Mouse (Mus musculus) CH12.LX (cell line): ENCODE data around the gene Atp5f1. TPM values are rescaled to one million over a fixed set of nuclear protein-coding genes. Genes with fewer than 3 reads are reported as not detected.
"Not testable (repeated sequence)": the region's sequence is repeated elsewhere in the genome, so short reads cannot be mapped to it uniquely, and the experiment has no call there.

Experiments used
- DNase-seq: peaks from one replicate; pipeline ENCODE4 v3.0.0-alpha.2; 2013; ENCODE audit errors: extremely low read depth
- H3K27ac ChIP-seq: 2 replicates; pipeline ENCODE4 v1.5.1; 2012; ENCODE audit warnings: low read depth, mild to moderate bottlenecking, control low read depth, moderate library complexity; ENCODE audit not compliant: insufficient read depth
- H3K27me3 ChIP-seq: replicated peaks from 2 replicates; pipeline ENCODE3; 2012; ENCODE audit warnings: inconsistent platforms
- H3K36me3 ChIP-seq, 2 experiments: replicated peaks in 1 of 2; 2 replicates each; pipeline versions ENCODE3 to v1.6.1; 2012; ENCODE audit warnings: inconsistent platforms in 1 of 2, low read length in 1 of 2, mild to moderate bottlenecking in 1 of 2, mixed read lengths in 1 of 2, moderate library complexity in 1 of 2; ENCODE audit not compliant: control insufficient read depth in 1 of 2, insufficient read depth in 1 of 2
- H3K4me1 ChIP-seq, 2 experiments: 2 replicates each; pipeline ENCODE4 v1.6.1; 2012; ENCODE audit warnings: inconsistent platforms in 1 of 2, moderate library complexity in 1 of 2; ENCODE audit not compliant: insufficient read depth in 2 of 2, control insufficient read depth in 1 of 2
- H3K4me2 ChIP-seq: 2 replicates; pipeline ENCODE4 v1.6.1; 2012; ENCODE audit warnings: low read depth, mild to moderate bottlenecking, control low read depth; ENCODE audit not compliant: poor library complexity, insufficient read depth, severe bottlenecking
- H3K4me3 ChIP-seq, 3 experiments: fragments of 150-350 bp in 1 of 3; sonication (generic) in 1 of 3; replicated peaks in 1 of 3; 2 replicates each; pipeline versions ENCODE3 to v1.5.1; 2011 to 2012; ENCODE audit warnings: low read depth in 2 of 3, low read length in 2 of 3, mild to moderate bottlenecking in 2 of 3, moderate library complexity in 2 of 3, control low read depth in 1 of 3, improper control_type of control experiment in 1 of 3, inconsistent platforms in 1 of 3, mixed read lengths in 1 of 3; ENCODE audit not compliant: poor library complexity in 1 of 3
- H3K79me2 ChIP-seq: replicated peaks from 2 replicates; pipeline ENCODE4 v1.6.1; 2012; ENCODE audit warnings: mild to moderate bottlenecking, moderate library complexity; ENCODE audit not compliant: control insufficient read depth, poor library complexity, insufficient read depth, severe bottlenecking; ENCODE audit errors: extremely low read depth
- H3K9ac ChIP-seq: 2 replicates; pipeline ENCODE4 v1.6.1; 2012; ENCODE audit warnings: low read depth, mild to moderate bottlenecking, control low read depth, moderate library complexity; ENCODE audit not compliant: insufficient read depth
- H3K9me3 ChIP-seq: replicated peaks from 2 replicates; pipeline ENCODE3; 2012; ENCODE audit warnings: low read length, inconsistent platforms, mixed read lengths
- CTCF ChIP-seq, 2 experiments: IDR thresholded peaks in 1 of 2; conservative IDR thresholded peaks in 1 of 2; 2 replicates each; pipeline ENCODE4 v1.5.1; 2011 to 2012; ENCODE audit warnings: low read depth in 2 of 2, low read length in 2 of 2, improper control_type of control experiment in 1 of 2, inconsistent platforms in 1 of 2, mild to moderate bottlenecking in 1 of 2, moderate library complexity in 1 of 2
- E2F4 ChIP-seq: IDR thresholded peaks from 2 replicates; pipeline ENCODE4 v1.6.1; 2011; ENCODE audit warnings: low read depth, low read length, improper control_type of control experiment; ENCODE audit not compliant: insufficient replicate concordance
- EP300 ChIP-seq: IDR thresholded peaks from 2 replicates; pipeline ENCODE4 v1.6.1; 2011; ENCODE audit warnings: low read length, improper control_type of control experiment
- GABPA ChIP-seq: IDR thresholded peaks from 2 replicates; pipeline ENCODE4 v1.6.1; 2012; ENCODE audit warnings: low read depth, low read length, improper control_type of control experiment, inconsistent platforms; ENCODE audit not compliant: insufficient replicate concordance
- HCFC1 ChIP-seq: IDR thresholded peaks from 2 replicates; pipeline ENCODE4 v1.6.1; 2012; ENCODE audit warnings: low read depth, mild to moderate bottlenecking, inconsistent platforms, low read length, improper control_type of control experiment
- IRF4 ChIP-seq: IDR thresholded peaks from 2 replicates; pipeline ENCODE4 v1.6.1; 2014; ENCODE audit warnings: low read depth, mild to moderate bottlenecking, inconsistent platforms, low read length, improper control_type of control experiment
- JUND ChIP-seq: conservative IDR thresholded peaks from 2 replicates; pipeline ENCODE4 v1.6.1; 2011; ENCODE audit warnings: low read depth, low read length, improper control_type of control experiment
- MAFK ChIP-seq: IDR thresholded peaks from 2 replicates; pipeline ENCODE4 v1.6.1; 2011; ENCODE audit warnings: low read length, improper control_type of control experiment; ENCODE audit not compliant: insufficient replicate concordance
- MAX ChIP-seq: IDR thresholded peaks from 2 replicates; pipeline ENCODE4 v1.6.1; 2011; ENCODE audit warnings: low read length, improper control_type of control experiment
- MAZ ChIP-seq: IDR thresholded peaks from 2 replicates; pipeline ENCODE4 v1.6.1; 2012; ENCODE audit warnings: low read depth, mild to moderate bottlenecking, inconsistent platforms, low read length, improper control_type of control experiment, moderate library complexity
- PAX5 ChIP-seq: IDR thresholded peaks from 2 replicates; pipeline ENCODE4 v1.6.1; 2012; ENCODE audit warnings: low read length, inconsistent platforms, mixed read lengths
- RAD21 ChIP-seq: IDR thresholded peaks from 2 replicates; pipeline ENCODE4 v1.6.1; 2011; ENCODE audit warnings: low read depth, mild to moderate bottlenecking, low read length, improper control_type of control experiment, moderate library complexity
- RCOR1 ChIP-seq: conservative IDR thresholded peaks from 2 replicates; pipeline ENCODE4 v1.6.1; 2012; ENCODE audit warnings: low read depth, mild to moderate bottlenecking, inconsistent platforms, low read length, improper control_type of control experiment
- SIN3A ChIP-seq: IDR thresholded peaks from 2 replicates; pipeline ENCODE4 v1.6.1; 2012; ENCODE audit warnings: low read length, improper control_type of control experiment, inconsistent platforms
- SMC3 ChIP-seq: IDR thresholded peaks from 2 replicates; pipeline ENCODE4 v1.6.1; 2011; ENCODE audit warnings: low read depth, low read length, improper control_type of control experiment
- TBP ChIP-seq: conservative IDR thresholded peaks from 2 replicates; pipeline ENCODE4 v1.6.1; 2011; ENCODE audit warnings: low read depth, low read length, improper control_type of control experiment
- USF2 ChIP-seq: conservative IDR thresholded peaks from 2 replicates; pipeline ENCODE4 v1.6.1; 2011; ENCODE audit warnings: low read depth, low read length, improper control_type of control experiment
- ZC3H11A ChIP-seq: IDR thresholded peaks from 2 replicates; pipeline ENCODE4 v1.6.1; 2012; ENCODE audit warnings: low read depth, mild to moderate bottlenecking, inconsistent platforms, low read length, improper control_type of control experiment
- ZKSCAN1 ChIP-seq: IDR thresholded peaks from 2 replicates; pipeline ENCODE4 v1.6.1; 2012; ENCODE audit warnings: low read depth, inconsistent platforms, low read length, improper control_type of control experiment, borderline replicate concordance
- ZMIZ1 ChIP-seq: IDR thresholded peaks from 2 replicates; pipeline ENCODE4 v1.6.1; 2012; ENCODE audit warnings: low read depth, mild to moderate bottlenecking, inconsistent platforms, low read length, improper control_type of control experiment
- dilution Hi-C: fragments of 300-500 bp; cut with MboI; formaldehyde crosslinking; loops from 2 replicates; pipeline ENCODE4 v1.14.3; 2020; ENCODE audit warnings: low sequenced_read_pairs; ENCODE audit not compliant: extremely low pct_unique_long_range_greater_than_20kb, extremely low pct_ligation_motif_present
- in situ Hi-C: fragments of 300-500 bp; cut with MboI; formaldehyde crosslinking; loops from 3 replicates; pipeline ENCODE4 v1.14.3; 2019; ENCODE audit warnings: low sequenced_read_pairs, low pct_ligation_motif_present, low pct_unique_long_range_greater_than_20kb, mixed read lengths
- polyA plus RNA-seq: library from polyadenylated mRNA; unstranded; fragments of >175 nt; gene quantifications from 2 replicates; pipeline ENCODE4 v1.2.1, GENCODE M21; 2012; ENCODE audit warnings: low read depth; ENCODE audit not compliant: insufficient read length
- total RNA-seq, 2 experiments: library from RNA; depleted of rRNA; stranded (reverse); fragments of 300-350 nt in 1 of 2; fragments of >200 nt in 1 of 2; gene quantifications; 2 replicates each; pipeline ENCODE4 v1.2.3; 2012 to 2014

Gene Atp5f1
- total and polyA plus RNA-seq, 3 experiments, result 317 to 676 (median 494) TPM

- peak overlapping the region; percentile 29; the same call in 1 of the 2 replicates for H3K4me2 ChIP-seq
- dilution Hi-C loops (no loop called here), in situ Hi-C loops (loop anchor here (5.0 to 10.0 kb wide), 2 partner anchors 73 to 461 kb away; no protein-coding TSS in a partner anchor)
- H3K79me2 ChIP-seq, result no peaks in the 10 kb centered on the region
- no peak overlapping the region for H3K4me3 ChIP-seq
- no peak overlapping the region; the same call in 1 of the 2 replicates for H3K9ac ChIP-seq
- peaks cover 2 to 38% of the 10 kb centered on the region in 2 experiments; a peak in 3 of 4 replicates for H3K4me1 ChIP-seq
- H3K36me3 ChIP-seq, result no peaks in the 10 kb centered on the region
- DNase-seq, result peak; percentile 64
- no peaks in the 10 kb centered on the region for H3K9me3 ChIP-seq
- no peak overlapping the region for H3K27ac ChIP-seq
- H3K27me3 ChIP-seq, result no peaks in the 10 kb centered on the region
- TF ChIP-seq ZC3H11A, result peak; percentile 59
- TF ChIP-seq JUND, result peak; percentile 30; the same call in 1 of the 2 replicates
- TF ChIP-seq SIN3A, result no peak; the same call in 1 of the 2 replicates
- TF ChIP-seq RAD21, result peak; percentile 95
- peak; percentile 43 to 82 for TF ChIP-seq CTCF (conservative IDR thresholded peaks at IDR 0.05 in 1 of 2, IDR thresholded peaks at IDR 0.05 in 1 of 2; ENCODE audit: low read depth in 2 of 2, low read length in 2 of 2)
- no peak for TF ChIP-seq ZMIZ1
- TF ChIP-seq SMC3, result peak; percentile 82
- peak; percentile 30; the same call in 1 of the 2 replicates for TF ChIP-seq IRF4
- no peak for TF ChIP-seq GABPA
- no peak for TF ChIP-seq MAX
- TF ChIP-seq, all 38 proteins: peak for 6
Observed at GRCm38 (mm10) chr3:105991653-105992283, 31.9 kb upstream of the Atp5f1 start.

DNA sequence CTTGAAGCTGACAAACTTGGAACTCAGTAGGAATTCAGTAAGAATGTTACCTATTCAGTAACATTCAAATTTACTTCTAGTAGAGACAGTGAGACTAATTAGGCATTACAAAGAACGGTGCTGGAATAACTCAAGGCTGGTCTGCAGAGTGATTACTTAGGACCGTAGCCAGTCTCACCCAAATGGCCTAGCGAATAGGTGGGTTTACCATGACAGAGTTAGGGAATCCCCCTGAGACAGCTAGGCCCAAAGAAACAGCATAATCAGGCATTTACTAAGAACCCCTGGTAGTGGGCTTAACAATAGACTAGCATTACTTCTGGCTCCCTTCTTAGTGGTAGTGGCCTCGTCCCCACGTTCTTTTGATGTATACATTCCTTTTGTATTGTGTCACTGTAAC lies 29.7 kb upstream of the Atp5f1 start:
- dilution Hi-C loops, H3K4me3 ChIP-seq, H3K36me3 ChIP-seq, DNase-seq, H3K27ac ChIP-seq, H3K4me2 ChIP-seq, H3K9me3 ChIP-seq, H3K27me3 ChIP-seq, H3K79me2 ChIP-seq, H3K9ac ChIP-seq: not testable (repeated sequence)
- in situ Hi-C loops, result loop anchor here (5.0 to 10.0 kb wide), 2 partner anchors 75 to 463 kb away; no protein-coding TSS in a partner anchor
- peaks cover 2 to 28% of the 10 kb centered on the region in 2 experiments; a peak in 3 of 4 replicates for H3K4me1 ChIP-seq

GRCm38 (mm10) chr3:105974174-105974573 lies 14.3 kb upstream of the Atp5f1 start:
- in situ Hi-C loops, result no loop called here
- Histone ChIP-seq H3K9me3 (no peaks in the 10 kb centered on the region), H3K36me3 (peaks cover 8 to 47% of the 10 kb centered on the region in 2 experiments), H3K4me3 (no peak overlapping the region), H3K79me2 (no peaks in the 10 kb centered on the region), H3K4me2 (no peak overlapping the region), H3K9ac (no peak overlapping the region), H3K4me1 (peaks cover 0 to 9% of the 10 kb centered on the region in 2 experiments; a peak in 1 of 4 replicates), H3K27me3 (no peaks in the 10 kb centered on the region), H3K27ac (no peak overlapping the region)
- DNase-seq, result no peak
- dilution Hi-C loops, result no loop called here
- TF ChIP-seq SMC3 (no peak), E2F4 (no peak), SIN3A (no peak), EP300 (no peak), USF2 (no peak), MAFK (no peak), JUND (no peak), MAZ (no peak), TBP (no peak), IRF4 (no peak), PAX5 (no peak), HCFC1 (no peak), RCOR1 (no peak), ZKSCAN1 (no peak)
